Mouse (Mus musculus) liver, embryonic 11.5 days (tissue): ENCODE results near the gene Edrf1. TPM values are rescaled to one million over a fixed set of nuclear protein-coding genes. Genes with fewer than 3 reads are reported as not detected.
A peak's percentile ranks its signal among the peaks of the same experiment; 100 is the strongest.

ENCODE experiments used
- ATAC-seq: fragments of 200-750 bp; cut with Nextera tagmentation; replicated peaks from 2 replicates; pipeline ENCODE4 v1.8.0; 2017; ENCODE audit warnings: moderate number of reproducible peaks, mild to moderate bottlenecking, moderate TSS enrichment, moderate library complexity; ENCODE audit not compliant: low FRiP score
- DNase-seq: peaks from one replicate; pipeline ENCODE4 v3.0.0-alpha.2; 2017; ENCODE audit warnings: low spot score
- H3K27ac ChIP-seq: fragments of 300-500 bp; sonication (generic); 2 replicates; pipeline ENCODE4 v1.5.1; 2014; ENCODE audit warnings: mild to moderate bottlenecking, low read depth, low read length, control low read depth
- H3K27me3 ChIP-seq: fragments of 300-500 bp; sonication (generic); replicated peaks from 2 replicates; pipeline ENCODE4 v1.6.1; 2014; ENCODE audit warnings: low read length, mixed read lengths; ENCODE audit not compliant: control insufficient read depth, insufficient read depth
- H3K36me3 ChIP-seq: fragments of 300-500 bp; sonication (generic); 2 replicates; pipeline ENCODE4 v1.6.1; 2014; ENCODE audit warnings: mild to moderate bottlenecking, low read length, moderate library complexity, mixed read lengths; ENCODE audit not compliant: control insufficient read depth, insufficient read depth
- H3K4me1 ChIP-seq: fragments of 300-500 bp; sonication (generic); replicated peaks from 2 replicates; pipeline ENCODE4 v1.6.1; 2014; ENCODE audit warnings: low read length, mixed read lengths; ENCODE audit not compliant: control insufficient read depth, insufficient read depth
- H3K4me2 ChIP-seq: fragments of 300-500 bp; sonication (generic); 2 replicates; pipeline ENCODE4 v1.6.1; 2014; ENCODE audit warnings: mild to moderate bottlenecking, control low read depth, moderate library complexity
- H3K4me3 ChIP-seq: fragments of 300-500 bp; sonication (generic); 2 replicates; pipeline ENCODE4 v1.5.1; 2014; ENCODE audit warnings: low read depth, low read length, control low read depth
- H3K9ac ChIP-seq: fragments of 300-500 bp; sonication (generic); 2 replicates; pipeline ENCODE4 v1.6.1; 2014; ENCODE audit warnings: low read depth, low read length, control low read depth
- H3K9me3 ChIP-seq: fragments of 300-500 bp; sonication (generic); 2 replicates; pipeline ENCODE4 v1.6.1; 2016; ENCODE audit warnings: low read length, inconsistent platforms, mixed read lengths; ENCODE audit not compliant: control insufficient read depth
- WGBS: fragments of 180-500 bp; shearing (Covaris S2); extraction: QIAGEN DNeasy Blood & Tissue Kit; methylation state at CpG from one replicate; pipeline ENCODE4 v1.1.7; 2014; 5-methylcytosine and 5-hydroxymethylcytosine counted together
- polyA plus RNA-seq: library from polyadenylated mRNA; unstranded; fragments of >200 nt; fragmentation: Nextera tagmentation; extraction: Ambion mirVana; gene quantifications from 2 replicates; pipeline ENCODE4 v1.2.1, GENCODE M21; 2014

Edrf1 gene
- polyA plus RNA-seq, 1 experiment from 2014 or later = 24.4 TPM

DNA sequence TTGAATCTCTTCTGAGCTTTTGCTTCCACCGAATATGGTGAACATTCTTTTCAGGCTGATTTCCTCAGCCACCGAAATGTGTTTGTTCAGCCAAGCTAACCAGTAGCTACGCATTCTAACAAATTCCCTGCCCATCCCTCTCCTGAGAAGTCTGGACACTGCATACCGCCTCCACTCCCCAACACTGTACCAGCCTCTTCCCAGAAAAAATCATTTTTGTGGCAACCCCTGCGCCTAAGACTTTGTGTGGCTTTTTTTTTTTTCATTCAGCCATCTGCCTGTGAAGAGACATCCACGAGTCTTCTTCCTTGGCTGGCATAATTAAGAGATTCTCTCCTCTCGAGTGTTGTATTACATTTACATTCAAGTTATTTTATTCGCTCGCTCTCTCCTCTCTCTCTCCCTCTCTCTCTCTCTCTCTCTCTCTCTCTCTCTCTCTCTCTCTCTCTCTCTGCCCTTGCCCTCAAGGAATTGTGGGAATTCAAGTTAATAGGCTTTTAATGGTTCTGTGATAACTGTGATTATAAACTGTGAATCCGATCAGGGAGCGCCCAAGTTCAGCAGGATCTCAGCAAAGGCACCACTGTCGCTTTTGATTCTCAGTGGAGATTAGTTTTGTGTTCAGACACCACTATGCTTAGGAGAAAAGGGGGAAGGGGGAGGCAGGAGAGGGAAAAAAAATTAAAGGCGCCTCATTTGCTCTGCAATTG is 28.6 kb upstream of the Edrf1 start:
- H3K4me2 ChIP-seq = no peak overlapping the region
- H3K4me3 ChIP-seq = no peak overlapping the region

DNA sequence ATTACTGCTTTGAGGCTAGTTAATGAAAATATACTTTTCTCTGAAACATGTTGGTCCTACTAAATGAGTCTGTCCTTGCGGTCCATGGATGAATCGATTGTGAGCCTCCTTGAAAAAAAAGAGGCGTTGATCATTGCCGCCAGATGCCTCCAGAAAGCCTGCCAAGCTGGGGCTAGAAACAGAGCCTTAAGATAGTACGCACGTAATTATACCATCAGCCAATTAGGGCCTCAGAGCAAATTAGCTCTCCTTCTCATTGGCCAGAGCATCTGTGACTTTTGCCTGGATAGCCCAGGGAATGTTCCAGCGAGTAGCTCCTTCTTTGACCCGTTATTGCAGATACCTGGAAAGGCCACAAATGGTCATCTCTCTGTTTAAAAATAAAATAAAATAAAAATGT is 27.8 kb upstream of the Edrf1 start:
- Histone ChIP-seq H3K4me1 (no peaks in the 10 kb centered on the region), H3K4me3 (no peak overlapping the region), H3K27me3 (no peaks in the 10 kb centered on the region), H3K36me3 (no peaks in the 10 kb centered on the region), H3K4me2 (no peak overlapping the region), H3K9ac (no peak overlapping the region), H3K27ac (no peak overlapping the region), H3K9me3 (no peaks in the 10 kb centered on the region)
- DNase-seq (no peak), ATAC-seq (no peak)
- 72% methylated on average over 8 of the region's 8 CpGs for WGBS

More for the DNA sequence above, 28.6 kb upstream of the Edrf1 start:
- no peak for DNase-seq
- H3K4me1 ChIP-seq = no peaks in the 10 kb centered on the region
- WGBS = 74% methylated on average over 13 of the region's 13 CpGs
- H3K36me3 ChIP-seq = no peaks in the 10 kb centered on the region
- no peak overlapping the region for H3K9ac ChIP-seq
- no peak for ATAC-seq
- no peaks in the 10 kb centered on the region for H3K9me3 ChIP-seq
- H3K27me3 ChIP-seq = no peaks in the 10 kb centered on the region
- no peak overlapping the region for H3K27ac ChIP-seq

DNA sequence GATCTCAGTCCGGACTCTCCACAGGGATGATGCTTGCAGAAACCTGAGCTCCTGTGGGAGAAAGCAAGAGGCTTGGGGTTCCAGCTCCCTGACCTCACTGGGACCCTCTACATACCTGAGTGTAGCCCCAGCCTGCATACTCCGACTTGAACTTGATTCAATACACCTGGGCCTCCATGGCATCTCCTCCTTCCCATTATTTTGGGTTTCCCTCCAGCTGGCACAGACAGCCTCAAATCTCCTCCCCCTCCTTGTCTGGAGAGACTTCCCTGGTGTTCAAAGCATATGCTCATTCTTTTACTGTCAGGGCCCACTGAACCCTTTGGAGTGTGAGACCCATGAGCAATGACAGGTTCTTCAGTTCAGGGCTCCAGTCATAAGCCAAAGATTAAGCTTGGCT is 24.4 kb upstream of the Edrf1 start:
- Histone ChIP-seq H3K27ac (no peak overlapping the region), H3K36me3 (no peaks in the 10 kb centered on the region), H3K9ac (no peak overlapping the region), H3K4me3 (no peak overlapping the region), H3K4me1 (no peaks in the 10 kb centered on the region), H3K4me2 (no peak overlapping the region), H3K9me3 (no peaks in the 10 kb centered on the region), H3K27me3 (no peaks in the 10 kb centered on the region)
- WGBS = 75% methylated on average over 2 of the region's 2 CpGs
- no peak for DNase-seq
- ATAC-seq = no peak

DNA sequence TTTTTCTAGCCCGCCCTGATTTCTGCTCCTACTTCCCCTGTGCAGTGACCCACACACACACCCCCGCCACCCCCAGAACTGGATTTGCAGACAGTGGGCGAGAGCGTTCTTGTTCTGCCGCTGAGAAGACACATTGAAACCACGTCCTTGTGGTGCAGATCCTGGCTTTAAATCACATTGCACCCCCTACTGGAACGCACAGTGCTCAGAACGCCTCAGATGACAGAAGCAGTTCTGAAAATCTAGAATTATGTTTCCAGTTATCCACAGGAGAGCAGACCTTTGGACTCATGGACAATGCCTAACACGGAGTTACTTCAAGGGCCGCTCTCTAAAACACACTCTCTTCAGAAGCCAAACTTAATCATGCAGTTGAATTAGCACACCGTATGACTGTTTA is 16.6 kb upstream of the Edrf1 start:
- H3K4me1 ChIP-seq = no peaks in the 10 kb centered on the region
- H3K36me3 ChIP-seq = no peaks in the 10 kb centered on the region
- H3K9me3 ChIP-seq = no peaks in the 10 kb centered on the region
- no peak overlapping the region for H3K9ac ChIP-seq
- no peak overlapping the region for H3K4me2 ChIP-seq
- H3K4me3 ChIP-seq = no peak overlapping the region
- H3K27me3 ChIP-seq = no peaks in the 10 kb centered on the region
- 61% methylated on average over 11 of the region's 11 CpGs for WGBS
- DNase-seq = no peak
- no peak overlapping the region for H3K27ac ChIP-seq
- ATAC-seq = no peak

DNA sequence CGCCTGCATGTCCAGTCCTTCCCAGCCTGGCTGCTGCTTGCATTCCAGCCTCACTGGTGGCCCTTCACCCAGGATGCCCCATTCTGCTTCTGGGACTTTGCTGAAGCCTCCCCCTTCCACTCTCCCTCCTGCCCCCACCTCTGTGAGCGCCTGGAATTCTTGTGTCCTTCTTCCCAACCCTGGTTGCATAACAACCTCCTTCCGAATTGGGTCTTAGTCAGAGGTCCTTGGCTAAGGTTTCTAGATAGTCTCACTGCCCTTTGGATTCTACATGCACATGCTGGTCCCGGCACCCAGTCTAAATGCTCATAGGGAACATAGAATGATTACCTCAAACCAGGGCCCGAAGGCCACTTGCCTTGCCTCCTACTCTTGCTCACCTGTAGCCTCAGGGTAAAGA is 14.1 kb upstream of the Edrf1 start:
- Histone ChIP-seq H3K27ac (no peak overlapping the region), H3K9ac (no peak overlapping the region), H3K4me2 (no peak overlapping the region), H3K4me3 (no peak overlapping the region), H3K9me3 (no peaks in the 10 kb centered on the region), H3K27me3 (no peaks in the 10 kb centered on the region), H3K4me1 (no peaks in the 10 kb centered on the region), H3K36me3 (no peaks in the 10 kb centered on the region)
- DNase-seq (no peak), ATAC-seq (no peak)
- 76% methylated on average over 5 of the region's 5 CpGs for WGBS

DNA sequence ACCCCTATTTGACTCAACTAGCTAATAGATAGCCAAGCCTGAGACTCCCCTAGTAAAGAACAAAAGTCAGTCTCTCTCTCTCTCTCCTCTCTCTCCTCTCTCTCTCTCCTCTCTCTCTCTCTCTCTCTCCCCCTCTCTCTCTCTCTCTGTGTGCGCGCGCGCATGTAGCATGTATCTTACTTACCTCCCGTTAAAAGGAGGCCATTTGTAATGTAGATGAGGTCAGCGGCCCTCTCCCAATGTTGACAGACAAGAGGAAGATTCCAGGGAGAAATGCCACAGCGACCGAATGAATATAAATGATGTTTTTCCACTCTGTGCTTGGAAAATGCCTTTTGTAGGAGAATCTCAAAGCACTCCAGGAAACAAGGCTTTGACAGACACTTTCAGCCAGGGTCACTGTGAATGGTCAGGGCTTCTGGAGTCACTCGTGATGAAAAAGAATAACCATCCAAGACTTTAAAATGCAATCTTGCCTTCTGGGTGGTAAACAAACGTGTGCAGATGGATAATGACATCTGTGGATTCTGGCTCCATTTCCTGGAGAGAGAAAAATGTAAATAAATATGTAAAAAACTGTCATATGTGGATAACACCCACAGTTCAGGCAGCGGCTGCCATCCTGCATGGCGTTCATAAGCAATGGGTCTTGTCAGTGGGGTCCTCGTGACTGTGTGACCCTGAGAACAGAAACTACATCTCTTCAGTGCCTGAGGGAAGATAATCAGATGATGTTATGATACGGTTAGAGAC is 10.0 kb upstream of the Edrf1 start:
- 65% methylated on average over 14 of the region's 14 CpGs for WGBS
- no peak for DNase-seq
- Histone ChIP-seq H3K4me1 (no peaks in the 10 kb centered on the region), H3K9ac (no peak overlapping the region), H3K27me3 (no peaks in the 10 kb centered on the region), H3K36me3 (no peaks in the 10 kb centered on the region), H3K27ac (no peak overlapping the region), H3K4me3 (no peak overlapping the region), H3K4me2 (no peak overlapping the region), H3K9me3 (no peaks in the 10 kb centered on the region)
- no peak for ATAC-seq

DNA sequence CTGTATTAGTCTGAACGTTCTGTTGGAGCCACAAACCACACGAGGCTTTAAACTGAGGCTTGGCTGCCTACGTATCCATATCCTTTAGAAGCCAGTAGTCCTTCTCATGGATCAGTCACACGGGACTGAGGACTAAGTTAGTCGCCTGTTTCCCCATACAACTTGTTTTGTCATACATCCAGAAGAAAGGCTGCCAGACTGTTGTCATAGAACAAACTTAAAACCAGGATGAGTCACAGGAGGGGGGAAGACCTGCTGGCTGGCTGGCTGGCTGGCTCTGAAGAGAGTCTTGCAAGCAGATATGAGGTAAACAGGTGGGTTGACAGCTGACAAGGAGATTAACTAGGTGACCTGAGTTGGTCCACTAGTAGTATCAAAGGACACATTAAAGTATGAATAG is 6.5 kb upstream of the Edrf1 start:
- no peak overlapping the region for H3K4me2 ChIP-seq
- DNase-seq (no peak), ATAC-seq (no peak)
- no peak overlapping the region for H3K4me3 ChIP-seq
- no peaks in the 10 kb centered on the region for H3K9me3 ChIP-seq
- no peaks in the 10 kb centered on the region for H3K27me3 ChIP-seq
- no peak overlapping the region for H3K27ac ChIP-seq
- no peaks in the 10 kb centered on the region for H3K36me3 ChIP-seq
- no peaks in the 10 kb centered on the region for H3K4me1 ChIP-seq
- H3K9ac ChIP-seq = no peak overlapping the region
- WGBS = 73% methylated on average over 5 of the region's 5 CpGs

DNA sequence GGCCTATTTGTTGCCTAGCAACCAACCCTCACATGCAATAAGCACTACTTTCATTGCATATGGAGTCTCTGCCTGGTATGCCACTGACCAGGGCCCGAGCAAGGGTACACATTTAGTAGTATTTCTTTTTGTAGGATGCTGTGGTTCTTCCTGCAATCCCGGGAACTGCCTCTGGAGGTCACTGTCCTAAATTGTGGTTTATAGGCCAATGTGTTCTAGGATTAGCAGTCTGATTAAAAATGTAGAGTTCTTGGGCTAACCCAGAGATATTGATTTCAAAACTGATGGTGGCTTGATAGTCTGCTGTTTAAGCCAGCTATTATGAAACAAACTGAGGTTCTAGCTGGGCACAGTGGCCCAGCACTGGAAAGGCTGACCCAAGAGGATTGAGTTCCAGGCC is 4.9 kb upstream of the Edrf1 start:
- Histone ChIP-seq H3K36me3 (no peaks in the 10 kb centered on the region), H3K4me3 (no peak overlapping the region), H3K27me3 (no peaks in the 10 kb centered on the region), H3K4me1 (no peaks in the 10 kb centered on the region), H3K27ac (no peak overlapping the region), H3K9ac (no peak overlapping the region), H3K4me2 (no peak overlapping the region), H3K9me3 (no peaks in the 10 kb centered on the region)
- peak; percentile 36 for DNase-seq
- no peak for ATAC-seq
- whole genome bisulfite sequencing = 25% methylated on average over 2 of the region's 2 CpGs
